Mouse (Mus musculus): Measurements from ENCODE around the gene Cep112.

DNA sequence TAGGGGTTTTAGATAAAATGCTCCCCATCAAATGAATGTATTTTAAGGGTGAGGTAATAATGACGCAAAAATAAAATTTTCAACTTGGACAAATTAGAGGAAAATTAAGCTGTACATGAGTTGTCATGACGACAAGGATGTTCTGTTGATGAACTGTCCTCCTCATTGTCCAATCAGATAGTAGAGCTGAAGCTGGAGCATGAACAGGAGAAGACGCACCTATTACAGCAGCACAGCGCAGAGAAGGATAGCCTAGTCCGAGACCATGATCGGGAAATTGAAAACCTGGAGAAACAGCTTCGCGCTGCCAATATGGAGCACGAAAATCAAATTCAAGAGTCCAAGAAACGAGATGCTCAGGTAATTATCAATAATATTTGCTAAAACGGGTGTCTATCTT lies 181.0 kb downstream of the Cep112 start:
- no peak for TF ChIP-seq CTCF (IDR thresholded peaks at IDR 0.05; ENCODE audit: control insufficient read depth, insufficient read depth, low read length)
- no peak for TF ChIP-seq POLR2A (IDR thresholded peaks at IDR 0.05; ENCODE audit: borderline replicate concordance, control insufficient read depth, low read depth, low read length)

All from bone marrow, adult 2 months (tissue).